Mouse (Mus musculus) kidney, adult 8-10 months (tissue): Measurements from ENCODE around the gene Capn9.

Experiments used
- DNase-seq, 2 experiments: peaks; one replicate each; pipeline ENCODE4 v3.0.0; 2022

Capn9 gene

DNA sequence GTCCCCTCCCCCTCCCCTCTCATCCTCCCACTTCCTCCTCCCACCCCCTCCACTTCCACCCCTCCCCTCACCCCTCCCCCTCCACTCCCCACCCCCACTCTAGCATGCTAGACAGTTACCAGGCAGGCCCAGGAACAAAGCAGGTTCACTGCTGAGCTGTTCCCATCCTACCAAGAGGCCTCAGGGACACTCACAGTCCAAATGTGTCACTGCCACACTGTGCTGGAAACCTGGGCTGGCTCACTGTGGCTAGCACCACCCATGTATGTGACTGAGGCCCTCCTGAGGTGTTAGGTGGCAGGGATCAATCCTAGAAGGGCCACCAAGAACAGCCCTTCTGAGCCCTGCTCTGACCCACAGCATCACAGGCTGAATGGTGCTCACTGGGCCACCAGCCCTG is 72.4 kb downstream of the Capn9 start:
- DNase-seq: no peak

DNA sequence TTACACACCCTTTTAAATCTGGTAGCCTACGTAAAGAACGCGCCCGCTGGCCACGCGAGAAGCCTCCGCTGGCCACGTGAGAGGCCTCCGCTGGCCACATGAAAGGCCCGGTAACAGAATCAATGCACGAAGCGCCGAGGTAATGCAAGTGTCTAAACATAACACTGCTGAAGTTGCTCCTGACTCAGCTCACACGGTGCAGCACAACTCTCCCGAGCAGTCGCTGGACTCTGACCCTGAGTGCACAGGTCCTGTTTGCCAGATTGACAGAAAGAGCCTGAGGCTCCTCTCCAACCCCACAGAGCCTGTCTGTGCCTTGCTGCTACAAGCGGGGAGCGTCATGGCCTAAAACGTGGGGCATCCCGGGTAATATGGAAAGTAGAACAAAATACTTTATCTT is 75.9 kb downstream of the Capn9 start:
- DNase-seq: peak; percentile 80 to 83

DNA sequence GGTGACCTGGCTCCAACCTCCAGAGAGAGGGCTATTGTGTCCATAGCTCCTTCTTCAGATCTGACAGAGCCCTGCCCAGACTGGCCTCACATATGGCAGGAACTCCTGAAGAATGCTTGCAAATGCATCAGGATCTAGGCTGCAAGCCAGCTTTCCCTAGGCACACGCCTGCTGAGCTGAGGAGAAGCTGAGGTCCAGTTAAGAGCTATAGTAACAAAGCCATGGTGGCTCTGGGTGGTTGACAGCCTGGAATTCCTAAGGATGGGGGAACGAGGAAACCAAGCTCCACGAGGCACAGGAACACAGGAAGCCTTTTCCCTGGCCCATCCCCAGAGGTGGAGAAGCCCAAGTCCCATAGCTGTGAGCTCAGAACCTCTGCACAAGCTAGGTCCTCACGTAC is 76.6 kb downstream of the Capn9 start:
- no peak for DNase-seq

DNA sequence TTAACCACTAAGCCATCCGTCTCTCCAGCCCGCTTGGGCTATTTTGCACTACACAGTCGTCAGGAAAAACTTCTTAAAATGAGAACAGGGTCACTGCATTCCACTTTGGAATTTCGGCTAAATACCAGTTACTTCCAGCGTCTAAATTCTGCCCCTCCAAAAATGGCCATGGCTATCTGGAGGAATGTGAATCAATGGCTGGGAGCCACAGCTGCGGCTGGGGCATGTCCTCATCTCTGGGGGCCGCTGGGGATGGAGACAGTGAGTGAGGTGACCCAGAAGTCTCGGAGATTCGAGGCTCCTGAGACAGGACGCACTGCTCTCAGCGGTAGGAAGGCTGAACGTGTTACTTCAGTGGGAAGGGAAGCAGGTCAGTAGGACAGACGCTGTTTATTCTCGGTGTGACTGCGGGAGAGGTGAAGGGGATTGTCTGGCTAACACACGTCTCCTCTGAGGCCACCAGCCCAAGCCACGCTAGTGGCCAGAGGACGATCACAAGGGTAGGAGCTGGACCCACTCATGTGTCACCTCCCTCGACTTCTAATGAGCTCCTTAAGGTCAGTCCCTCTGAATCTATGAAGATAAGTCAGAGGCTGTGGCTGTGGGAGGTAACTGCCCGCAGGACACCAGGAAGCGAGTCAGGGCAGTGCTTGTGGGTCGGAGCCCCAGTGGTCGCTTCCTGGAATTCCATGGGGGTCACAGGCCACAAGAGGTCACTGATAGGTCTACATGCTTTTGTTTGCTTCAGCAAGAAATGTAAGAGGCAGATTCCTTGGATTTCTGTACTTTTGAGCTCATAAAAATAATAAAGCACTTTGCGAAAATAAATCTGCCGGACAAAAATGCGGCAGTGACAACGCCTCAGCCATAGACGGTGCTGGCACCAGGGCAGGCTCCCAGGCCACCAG is 77.9 kb downstream of the Capn9 start:
- no peak for DNase-seq

DNA sequence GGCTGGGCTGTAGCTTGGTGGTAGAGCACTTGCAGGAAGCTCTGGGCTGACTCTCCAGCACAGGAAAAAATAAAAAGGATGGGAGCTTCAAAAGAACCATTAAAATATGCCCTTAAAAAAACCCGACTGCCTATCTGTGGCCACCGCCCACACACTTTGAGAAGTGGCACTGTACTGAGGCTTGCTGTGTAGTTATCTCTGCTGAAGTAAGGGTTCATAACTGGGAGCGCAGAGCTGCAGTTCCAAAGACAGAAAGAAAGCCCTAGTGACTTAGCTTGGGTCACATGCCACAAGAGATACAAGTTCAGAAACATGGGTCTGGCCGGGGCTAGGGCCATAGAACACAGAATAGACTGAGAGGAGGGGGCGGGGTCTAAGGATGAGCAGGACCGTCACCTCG is 82.0 kb downstream of the Capn9 start:
- no peak for DNase-seq

DNA sequence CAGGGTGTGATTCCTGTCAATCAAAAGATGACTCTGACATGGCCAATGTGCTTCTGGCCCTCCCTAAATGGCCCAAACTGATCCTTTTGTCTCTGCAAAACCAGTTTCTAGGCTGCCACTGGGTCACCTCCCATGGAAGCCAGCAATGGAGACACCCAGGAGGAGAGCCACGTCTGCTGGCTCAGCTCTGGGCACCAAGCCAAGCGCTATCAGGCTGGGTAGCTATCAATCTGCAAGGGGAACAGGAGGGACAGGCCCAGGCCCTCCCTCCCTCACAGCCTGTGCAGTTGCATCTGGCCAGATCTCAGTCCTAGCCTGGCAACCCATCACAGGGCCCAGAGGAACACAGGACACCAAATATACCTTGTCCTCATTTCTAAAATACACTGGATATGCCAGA is 82.5 kb downstream of the Capn9 start:
- peak in 1 of 2 experiments; percentile 41 for DNase-seq

DNA sequence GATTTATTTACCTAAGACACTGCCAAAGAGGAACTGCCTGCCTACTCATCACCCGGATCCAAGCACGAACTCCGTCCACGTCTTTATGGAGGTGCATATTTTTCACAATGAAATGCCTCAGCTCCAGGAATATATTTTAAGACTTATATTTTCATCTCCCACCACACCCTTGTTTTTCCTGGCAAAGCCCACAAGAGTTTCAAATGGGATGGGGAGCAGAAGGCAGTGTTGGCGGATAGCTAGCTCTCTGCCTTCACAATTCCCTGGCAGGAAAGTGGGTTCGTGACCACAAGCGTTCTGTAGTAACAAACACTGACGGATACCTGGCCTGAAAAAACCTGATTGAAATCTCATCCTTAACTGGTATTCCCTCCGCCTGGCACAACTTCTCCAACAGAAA is 85.9 kb downstream of the Capn9 start:
- DNase-seq: no peak

DNA sequence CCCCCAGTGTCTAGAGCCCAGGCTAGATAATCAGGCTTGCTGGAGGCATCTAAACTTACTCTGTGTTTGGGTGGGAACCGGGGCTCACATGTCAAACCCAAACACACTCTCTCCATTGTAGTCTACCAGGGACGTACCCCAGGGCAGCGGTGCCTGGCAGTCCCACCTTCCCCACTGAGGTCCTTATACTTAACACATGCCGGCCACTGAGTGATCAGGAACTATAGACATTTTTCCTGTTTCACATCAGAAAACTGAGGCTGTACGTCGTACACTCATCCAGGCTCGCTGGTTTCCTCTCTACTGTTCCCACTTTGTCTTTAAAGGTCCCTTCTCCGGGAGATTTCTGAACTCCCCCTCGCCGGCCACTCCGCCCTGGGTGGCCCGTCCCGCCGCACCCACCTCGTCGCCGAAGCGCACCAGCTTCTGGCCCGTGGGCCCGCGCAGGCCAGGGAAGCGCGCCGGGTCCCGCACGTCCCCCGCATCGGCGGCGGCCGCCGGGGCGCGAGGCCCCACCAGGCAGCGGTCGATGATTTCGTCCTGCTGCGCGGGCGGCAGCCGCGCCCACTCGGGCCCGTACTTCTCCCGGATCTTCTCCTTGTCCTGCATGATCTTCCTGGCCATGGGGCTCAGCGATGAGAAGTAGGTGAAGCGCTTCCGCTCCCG is 86.7 kb downstream of the Capn9 start:
- DNase-seq: peak in 1 of 2 experiments; percentile 11

DNA sequence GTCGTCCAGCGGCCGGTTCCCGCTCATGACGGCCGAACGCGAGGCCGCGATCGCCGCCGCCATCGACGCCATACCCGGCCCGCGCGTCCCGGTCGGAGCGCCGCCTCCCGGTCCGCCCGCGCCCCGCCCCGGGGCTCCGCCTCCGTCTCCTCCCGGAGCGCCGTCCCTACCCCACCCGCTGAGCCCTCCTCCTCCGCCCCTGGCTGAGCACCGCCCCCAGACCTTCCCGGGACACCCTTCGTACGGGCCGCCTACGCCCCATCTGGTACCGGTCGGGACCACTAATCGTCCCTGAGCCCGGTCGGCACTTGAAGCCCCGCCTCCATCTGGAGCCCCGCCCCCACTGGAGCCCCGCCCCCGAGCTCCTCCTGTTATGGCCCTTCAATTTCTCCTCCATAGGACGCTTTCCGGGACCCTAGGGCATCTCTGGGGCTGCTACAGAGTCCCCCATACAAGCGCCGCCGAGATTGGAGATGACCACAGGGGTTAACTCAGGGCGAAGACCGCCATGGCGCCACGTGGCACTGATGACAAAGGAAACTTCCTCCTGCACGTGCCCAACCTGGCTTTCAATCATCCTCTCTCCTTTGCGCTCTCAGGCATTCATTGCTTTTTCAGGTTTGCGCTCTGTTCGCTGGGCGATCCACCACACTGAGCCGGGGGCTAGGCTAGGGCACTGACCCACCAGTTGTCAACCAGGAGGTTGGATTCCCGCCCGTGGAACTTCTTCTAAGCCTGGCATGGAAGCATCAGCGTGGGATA is 87.4 kb downstream of the Capn9 start, which contains the start of gene 2310022B05Rik:
TSS of gene 2310022B05Rik (minus strand) at position 258 of the 762 bp plus-strand sequence.
- peak; percentile 88 to 89 for DNase-seq

DNA sequence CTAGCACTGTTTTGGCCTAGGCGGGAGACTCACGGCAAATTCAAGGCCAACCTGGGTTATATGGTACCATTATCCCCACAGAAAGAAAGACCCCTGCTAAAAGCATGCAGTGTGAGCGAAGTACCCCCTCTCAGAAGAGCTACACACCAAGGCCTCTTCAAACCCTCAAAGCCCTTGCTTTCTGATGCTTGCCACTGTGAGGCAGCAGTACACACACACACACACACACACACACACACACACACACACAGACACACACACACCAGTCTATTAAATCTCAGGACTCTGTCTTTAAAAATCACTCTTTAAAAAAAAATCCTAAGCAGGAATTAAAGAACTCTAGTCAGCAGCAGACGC is 87.9 kb downstream of the Capn9 start:
- no peak for DNase-seq

DNA sequence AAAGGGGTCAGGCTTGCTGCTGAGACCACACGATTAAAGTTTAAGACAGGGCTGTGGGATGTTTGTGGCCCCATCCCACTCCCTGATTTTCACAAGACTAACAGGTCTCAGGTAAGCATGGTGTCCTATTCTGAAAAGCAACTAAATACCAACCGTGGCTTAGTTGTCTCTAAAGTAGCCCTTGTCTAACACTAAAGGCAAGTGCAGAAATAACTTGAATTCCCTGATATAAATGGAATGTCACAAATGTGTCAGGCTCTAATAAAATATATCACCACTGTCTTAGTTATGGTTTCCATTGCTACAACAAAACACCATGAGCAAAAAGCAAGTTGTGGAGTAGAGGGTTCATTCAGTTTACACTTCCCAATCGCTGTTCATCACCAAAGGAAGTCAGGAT is 88.5 kb downstream of the Capn9 start:
- no peak for DNase-seq
